Comparison of ENCODE assay signal across 9 mouse cellular contexts in the genomic region with DNA sequence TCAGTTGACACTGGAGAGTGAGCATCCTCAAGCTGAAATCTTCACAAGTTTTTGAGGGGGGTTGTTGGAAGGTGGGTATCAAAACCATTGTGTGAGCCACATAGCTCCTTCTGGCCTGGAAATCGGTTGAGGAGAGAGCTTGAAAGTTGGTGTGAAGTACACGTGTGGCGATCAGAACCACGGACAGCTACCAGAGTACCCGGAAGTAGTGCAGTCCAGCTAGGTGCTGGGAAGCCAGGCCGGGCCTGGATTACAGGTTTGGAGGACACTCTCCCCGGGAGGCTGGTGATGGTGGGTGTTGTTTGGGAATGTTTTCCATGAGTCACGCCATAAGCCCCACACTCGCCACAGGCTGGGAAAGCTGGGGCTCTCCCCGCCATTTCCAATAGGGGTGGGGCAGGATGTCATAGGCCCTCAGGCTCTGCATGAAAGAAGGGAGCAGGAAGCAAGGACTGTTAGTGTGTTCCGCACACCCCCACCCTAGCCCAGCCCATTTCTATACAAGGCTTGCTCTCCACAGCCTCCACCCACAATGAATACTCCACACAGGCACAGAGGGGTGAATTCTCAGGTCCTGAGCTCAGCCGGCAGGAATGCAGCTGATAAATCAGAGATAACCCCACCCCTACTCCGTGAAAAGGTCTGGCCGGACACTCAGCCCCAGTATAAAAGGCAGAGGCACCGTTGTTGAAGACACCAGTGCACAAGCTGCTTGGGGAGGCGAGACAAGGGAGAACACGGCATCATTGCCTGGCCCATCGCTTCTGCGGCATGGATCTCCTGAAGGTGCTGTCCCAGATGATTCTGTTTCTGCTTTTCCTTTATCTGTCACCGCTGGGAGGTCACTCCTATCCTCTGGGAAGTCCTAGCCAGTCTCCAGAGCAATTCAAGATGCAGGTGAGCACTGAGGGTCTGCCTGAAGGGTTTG. TPM values are rescaled to one million over a fixed set of nuclear protein-coding genes. Genes with fewer than 3 reads are reported as not detected.
A peak's percentile ranks its signal among the peaks of the same experiment; 100 is the strongest.
DNase-seq lines count a peak whose midpoint lies in the region; ATAC-seq and TF ChIP-seq lines count a peak whose summit lies in the region.
"Had no signal": no experiment of that assay in that cellular context is flagged by ENCODE, and none has a peak within 500 bp of the region (broad histone marks: within the 10 kb centered on the region; RNA-seq: fewer than 3 reads in every experiment).

A gene (plus strand): TSS at position 584 of the 928 bp plus-strand sequence.

- DNase-seq in gastrocnemius, postnatal 10 days: peak; percentile 41
- no peak for DNase-seq in gastrocnemius, adult 8-10 months (ENCODE audit: low spot score in 2 of 2)
- DNase-seq in c-Kit-positive CD71-negative TER-119-negative erythroid progenitor cells, embryonic 14.5 days (ENCODE audit: low read depth): peak; percentile 44
- peak; percentile 56 to 71 for DNase-seq in heart, postnatal 14 days
- peak; percentile 12 for DNase-seq in liver, embryonic 13.5 days
- no peak for DNase-seq in cerebellum, postnatal 25 days
- no peak for DNase-seq in left cerebral cortex, adult 2 months (ENCODE audit: extremely low spot score in 1 of 2, low spot score in 2 of 2)
- no peak for DNase-seq in T-cell, adult 2 months (ENCODE audit: low spot score)

- H3K4me2 ChIP-seq in liver, embryonic 13.5 days: 0 out of 2 replicates have a peak within 1 kb of the TSS, but pooled peaks have one; percentile 18

- no peak within 1 kb of the TSS for H3K27ac ChIP-seq in liver, embryonic 13.5 days
- H3K27ac ChIP-seq in left cerebral cortex, adult 2 months: no peak within 1 kb of the TSS

- peaks cover 6% of the 10 kb centered on the region for H3K27me3 ChIP-seq in liver, embryonic 13.5 days

- no peak within 1 kb of the TSS for H3K9ac ChIP-seq in liver, embryonic 13.5 days

- H3K4me1 ChIP-seq in liver, embryonic 13.5 days (replicated peaks): no peaks in the 10 kb centered on the region

- intact Hi-C loops in heart, postnatal 14 days (cut with DNase I): no loop called here
- intact Hi-C loops in left cerebral cortex, adult 2 months (cut with DNase I): no loop called here

- no peaks in the 10 kb centered on the region for H3K36me3 ChIP-seq in liver, embryonic 13.5 days

- no peak for ATAC-seq in liver, embryonic 13.5 days (ENCODE audit: low read depth)

- TF ChIP-seq CTCF in left cerebral cortex, adult 2 months (IDR thresholded peaks at IDR 0.05): no peak

- H3K4me3 ChIP-seq in liver, embryonic 13.5 days (replicated peaks): no peak within 1 kb of the TSS
- H3K4me3 ChIP-seq in left cerebral cortex, adult 2 months: no peak within 1 kb of the TSS

- H3K9me3 ChIP-seq in liver, embryonic 13.5 days (replicated peaks): no peaks in the 10 kb centered on the region

- WGBS in liver, embryonic 13.5 days (ENCODE audit: insufficient replicate concordance): 25% methylated on average over 20 of the region's 20 CpGs

RNA-seq across cellular contexts. Expression of the gene that starts here (rescaled TPM):
- not detected for total RNA-seq in gastrocnemius, postnatal 10 days (2021)
- total RNA-seq in gastrocnemius, adult 8-10 months (2022): not detected
- 100 to 1,000 TPM in 1 of 2 experiments, 10 to 100 TPM in 1; 74.4 to 148 TPM for total RNA-seq in heart, postnatal 14 days (2021)
- polyA plus RNA-seq in liver, embryonic 13.5 days (2015; fragmentation: Nextera tagmentation; extraction: Ambion mirVana): 0.38 TPM in 1 of 2 replicates, not detected in the other
- total RNA-seq in left cerebral cortex, adult 2 months (2021): not detected
- total RNA-seq: liver, adult 2 months had no signal
- polyA plus RNA-seq: liver, adult 2 months had no signal

Comparison
In these comparisons a context has a peak if more than half of its experiments do, and no peak if none do; other contexts are left out.
1. RNA of the gene that starts here (total RNA-seq): 74.4 to 148 TPM in heart, postnatal 14 days; not detected in gastrocnemius, postnatal 10 days, not detected in gastrocnemius, adult 8-10 months and not detected in left cerebral cortex, adult 2 months; every median in the first group is over 10 times any median in the second.
2. Peak in DNase-seq in gastrocnemius, postnatal 10 days; RNA of the gene not detected or under 1 TPM.
3. Peak in DNase-seq and H3K4me2 ChIP-seq in liver, embryonic 13.5 days; RNA of the gene not detected or under 1 TPM.
4. DNase-seq: peak in c-Kit-positive CD71-negative TER-119-negative erythroid progenitor cells, embryonic 14.5 days (single experiment) and heart, postnatal 14 days (2 of 2); none in gastrocnemius, adult 8-10 months (0 of 2), cerebellum, postnatal 25 days (0 of 2), left cerebral cortex, adult 2 months (0 of 2) and T-cell, adult 2 months (single experiment).